Mouse (Mus musculus) MEL (cell line): ENCODE results near the gene Ube2l6. TPM values are rescaled to one million over a fixed set of nuclear protein-coding genes. Genes with fewer than 3 reads are reported as not detected.

Experiments
- DNase-seq: peaks from one replicate; pipeline ENCODE4 v3.0.0; 2011; ENCODE audit warnings: low read depth, low spot score
- H3K27ac ChIP-seq: 2 replicates; pipeline ENCODE4 v1.5.1; 2012; ENCODE audit warnings: low read depth, mild to moderate bottlenecking, control low read depth, low read length, moderate library complexity; ENCODE audit not compliant: control insufficient read depth
- H3K27me3 ChIP-seq, 2 experiments: fragments of 150-350 bp in 1 of 2; sonication (generic) in 1 of 2; 2 replicates each; pipeline ENCODE4 v1.6.1; 2012; ENCODE audit warnings: low read length in 2 of 2, mild to moderate bottlenecking in 2 of 2, improper control_type of control experiment in 1 of 2, moderate library complexity in 1 of 2; ENCODE audit not compliant: insufficient read depth in 2 of 2, control insufficient read depth in 1 of 2
- H3K36me3 ChIP-seq, 2 experiments: 2 replicates each; pipeline ENCODE4 v1.6.1; 2012 to 2014; ENCODE audit warnings: low read length in 2 of 2, improper control_type of control experiment in 1 of 2, inconsistent platforms in 1 of 2, mild to moderate bottlenecking in 1 of 2; ENCODE audit not compliant: insufficient read depth in 2 of 2, control insufficient read depth in 1 of 2
- H3K4me1 ChIP-seq, 2 experiments: fragments of 150-350 bp in 1 of 2; sonication (generic) in 1 of 2; 2 replicates each; pipeline ENCODE4 v1.6.1; 2012; ENCODE audit warnings: low read length in 2 of 2, improper control_type of control experiment in 1 of 2, mild to moderate bottlenecking in 1 of 2; ENCODE audit not compliant: insufficient read depth in 2 of 2, control insufficient read depth in 1 of 2
- H3K4me3 ChIP-seq, 2 experiments: fragments of 150-350 bp in 1 of 2; sonication (generic) in 1 of 2; 2 replicates each; pipeline ENCODE4 v1.5.1; 2012; ENCODE audit warnings: low read depth in 2 of 2, low read length in 2 of 2, mild to moderate bottlenecking in 2 of 2, moderate library complexity in 2 of 2, control low read depth in 1 of 2, improper control_type of control experiment in 1 of 2; ENCODE audit not compliant: control insufficient read depth in 1 of 2, insufficient read depth in 1 of 2
- H3K79me2 ChIP-seq: 2 replicates; pipeline ENCODE4 v1.6.1; 2012; ENCODE audit warnings: mild to moderate bottlenecking, low read length, moderate library complexity; ENCODE audit not compliant: control insufficient read depth, poor library complexity, insufficient read depth
- H3K9ac ChIP-seq: 2 replicates; pipeline ENCODE4 v1.6.1; 2012; ENCODE audit warnings: low read depth, mild to moderate bottlenecking, control low read depth, low read length, moderate library complexity; ENCODE audit not compliant: control insufficient read depth, poor library complexity, severe bottlenecking
- H3K9me3 ChIP-seq: fragments of 150-350 bp; sonication (generic); replicated peaks from 2 replicates; pipeline ENCODE4 v1.6.1; 2012; ENCODE audit warnings: mild to moderate bottlenecking, low read length, improper control_type of control experiment, moderate library complexity; ENCODE audit not compliant: insufficient read depth
- BHLHE40 ChIP-seq: IDR thresholded peaks from 2 replicates; pipeline ENCODE4 v1.6.1; 2012; ENCODE audit warnings: low read depth, mild to moderate bottlenecking, inconsistent platforms, low read length, improper control_type of control experiment, borderline replicate concordance
- CTCF ChIP-seq, 3 experiments: IDR thresholded peaks in 2 of 3; conservative IDR thresholded peaks in 1 of 3; 2 replicates each; pipeline ENCODE4 v1.5.1; 2011 to 2012; ENCODE audit warnings: low read length in 3 of 3, low read depth in 2 of 3, mild to moderate bottlenecking in 2 of 3, improper control_type of control experiment in 1 of 3, inconsistent platforms in 1 of 3, mixed read lengths in 1 of 3, moderate library complexity in 1 of 3; ENCODE audit not compliant: control insufficient read depth in 1 of 3, insufficient read depth in 1 of 3, poor library complexity in 1 of 3, severe bottlenecking in 1 of 3
- E2F4 ChIP-seq: IDR thresholded peaks from 2 replicates; pipeline ENCODE4 v1.6.1; 2011; ENCODE audit warnings: low read depth, low read length, improper control_type of control experiment, borderline replicate concordance
- GABPA ChIP-seq: IDR thresholded peaks from 2 replicates; pipeline ENCODE4 v1.6.1; 2012; ENCODE audit warnings: low read depth, mild to moderate bottlenecking, inconsistent platforms, low read length, improper control_type of control experiment, moderate library complexity
- JUND ChIP-seq: IDR thresholded peaks from 2 replicates; pipeline ENCODE4 v1.6.1; 2011; ENCODE audit warnings: low read depth, mild to moderate bottlenecking, improper control_type of control experiment, low read length
- MAZ ChIP-seq: IDR thresholded peaks from 2 replicates; pipeline ENCODE4 v1.6.1; 2012; ENCODE audit warnings: low read depth, mild to moderate bottlenecking, inconsistent platforms, low read length, improper control_type of control experiment
- MYB ChIP-seq: IDR thresholded peaks from 2 replicates; pipeline ENCODE4 v1.6.1; 2011; ENCODE audit warnings: mild to moderate bottlenecking, low read depth, low read length, improper control_type of control experiment
- MYC ChIP-seq: IDR thresholded peaks from 2 replicates; pipeline ENCODE4 v1.6.1; 2011; ENCODE audit warnings: low read depth, mild to moderate bottlenecking, low read length, improper control_type of control experiment, moderate library complexity
- POLR2AphosphoS5 ChIP-seq: IDR thresholded peaks from 2 replicates; pipeline ENCODE4 v1.6.1; 2012; ENCODE audit warnings: low read depth, borderline replicate concordance, mild to moderate bottlenecking, inconsistent platforms, low read length, moderate library complexity, mixed read lengths
- SIN3A ChIP-seq: IDR thresholded peaks from 2 replicates; pipeline ENCODE4 v1.6.1; 2012; ENCODE audit warnings: low read length, improper control_type of control experiment, inconsistent platforms
- TCF12 ChIP-seq: IDR thresholded peaks from 2 replicates; pipeline ENCODE4 v1.6.1; 2014; ENCODE audit warnings: low read depth, mild to moderate bottlenecking, inconsistent platforms, low read length, improper control_type of control experiment, moderate library complexity
- UBTF ChIP-seq: IDR thresholded peaks from 2 replicates; pipeline ENCODE4 v1.6.1; 2012; ENCODE audit warnings: low read depth, mild to moderate bottlenecking, inconsistent platforms, low read length, improper control_type of control experiment, moderate library complexity, borderline replicate concordance; ENCODE audit not compliant: insufficient read depth
- USF2 ChIP-seq, 2 experiments: IDR thresholded peaks; 2 replicates each; pipeline ENCODE4 v1.6.1; 2011 to 2012; ENCODE audit warnings: improper control_type of control experiment in 2 of 2, low read length in 2 of 2, borderline replicate concordance in 1 of 2, inconsistent platforms in 1 of 2, low read depth in 1 of 2, mild to moderate bottlenecking in 1 of 2; ENCODE audit not compliant: insufficient read depth in 1 of 2
- ZC3H11A ChIP-seq: IDR thresholded peaks from 2 replicates; pipeline ENCODE4 v1.6.1; 2012; ENCODE audit warnings: low read depth, mild to moderate bottlenecking, inconsistent platforms, low read length, improper control_type of control experiment
- ZKSCAN1 ChIP-seq: IDR thresholded peaks from 2 replicates; pipeline ENCODE4 v1.6.1; 2012; ENCODE audit warnings: low read depth, mild to moderate bottlenecking, inconsistent platforms, low read length, improper control_type of control experiment, moderate library complexity
- ZMIZ1 ChIP-seq: IDR thresholded peaks from 2 replicates; pipeline ENCODE4 v1.6.1; 2012; ENCODE audit warnings: low read depth, mild to moderate bottlenecking, inconsistent platforms, low read length, improper control_type of control experiment, moderate library complexity
- polyA plus RNA-seq, 2 experiments: library from polyadenylated mRNA; stranded (reverse) in 1 of 2; unstranded in 1 of 2; fragments of >175 nt in 1 of 2; fragments of >200 nt in 1 of 2; gene quantifications; 2 replicates each; pipeline versions ENCODE4 v1.2.1 to v1.2.4; 2012; ENCODE audit warnings: low replicate concordance in 2 of 2, low read depth in 1 of 2; ENCODE audit not compliant: insufficient read length in 2 of 2, insufficient read depth in 1 of 2, missing spikeins in 1 of 2
- total RNA-seq: library from RNA; depleted of rRNA; stranded (reverse); fragments of 300-350 nt; gene quantifications from 2 replicates; pipeline ENCODE4 v1.2.3, GENCODE M21; 2012

The Ube2l6 gene
- total and polyA plus RNA-seq, 3 experiments: 17.5 to 37.0 TPM; not detected in 1

GRCm38 (mm10) chr2:84777706-84778105 lies 20.9 kb upstream of the Ube2l6 start:
- H3K27me3 ChIP-seq: peaks cover 20 to 28% of the 10 kb centered on the region in 2 experiments
- DNase-seq: no peak

GRCm38 (mm10) chr2:84779210-84779609 lies 19.4 kb upstream of the Ube2l6 start:
- no peak overlapping the region for H3K27ac ChIP-seq
- TF ChIP-seq CTCF (IDR thresholded peaks at IDR 0.05 in 2 of 3, conservative IDR thresholded peaks at IDR 0.05 in 1 of 3; ENCODE audit: control insufficient read depth in 1 of 3, insufficient read depth in 1 of 3, low read depth in 2 of 3, low read length in 3 of 3, poor library complexity in 1 of 3, severe bottlenecking in 1 of 3) (peak in 2 of 3 experiments; percentile 4 to 28; a peak in 1 of 6 replicates), MAZ (no peak), TCF12 (no peak)
- no peaks in the 10 kb centered on the region for H3K36me3 ChIP-seq
- no peak overlapping the region for H3K9ac ChIP-seq
- H3K79me2 ChIP-seq: no peaks in the 10 kb centered on the region
- DNase-seq: peak; percentile 30
- no peaks in the 10 kb centered on the region for H3K9me3 ChIP-seq
- H3K4me1 ChIP-seq: no peaks in the 10 kb centered on the region
- H3K4me3 ChIP-seq: no peak overlapping the region
- peaks cover 19 to 21% of the 10 kb centered on the region in 2 experiments for H3K27me3 ChIP-seq

More at GRCm38 (mm10) chr2:84777706-84778105, 20.9 kb upstream of the Ube2l6 start:
- TF ChIP-seq MYB (no peak), ZMIZ1 (no peak), JUND (no peak), USF2 (IDR thresholded peaks at IDR 0.05; ENCODE audit: borderline replicate concordance in 1 of 2, insufficient read depth in 1 of 2, low read depth in 1 of 2, low read length in 2 of 2) (no peak), GABPA (no peak), BHLHE40 (no peak), MAZ (no peak), POLR2AphosphoS5 (no peak), ZKSCAN1 (no peak), UBTF (no peak), ZC3H11A (no peak), E2F4 (no peak)
- H3K9ac ChIP-seq: no peak overlapping the region
- H3K9me3 ChIP-seq: no peaks in the 10 kb centered on the region
- no peaks in the 10 kb centered on the region for H3K4me1 ChIP-seq
- H3K27ac ChIP-seq: no peak overlapping the region
- no peak overlapping the region for H3K4me3 ChIP-seq
- no peaks in the 10 kb centered on the region for H3K79me2 ChIP-seq
- H3K36me3 ChIP-seq: no peaks in the 10 kb centered on the region

GRCm38 (mm10) chr2:84783315-84783714 lies 15.3 kb upstream of the Ube2l6 start:
- TF ChIP-seq SIN3A (no peak), USF2 (IDR thresholded peaks at IDR 0.05; ENCODE audit: borderline replicate concordance in 1 of 2, insufficient read depth in 1 of 2, low read depth in 1 of 2, low read length in 2 of 2) (no peak), MYC (0 out of 2 replicates have a peak, but pooled peaks have one; percentile 16)
- Histone ChIP-seq H3K4me3 (no peak overlapping the region), H3K9ac (no peak overlapping the region), H3K27me3 (peaks cover 4 to 10% of the 10 kb centered on the region in 2 experiments), H3K79me2 (no peaks in the 10 kb centered on the region), H3K4me1 (no peaks in the 10 kb centered on the region), H3K27ac (no peak overlapping the region), H3K9me3 (no peaks in the 10 kb centered on the region), H3K36me3 (no peaks in the 10 kb centered on the region)
- peak; percentile 21 for DNase-seq
